Mouse (Mus musculus): ENCODE measurements around the gene Slc25a21. TPM values are rescaled to one million over a fixed set of nuclear protein-coding genes. Genes with fewer than 3 reads are reported as not detected.

Slc25a21 gene
- polyA plus RNA-seq, 1 experiment from 2014 or later: 0.27 TPM

DNA sequence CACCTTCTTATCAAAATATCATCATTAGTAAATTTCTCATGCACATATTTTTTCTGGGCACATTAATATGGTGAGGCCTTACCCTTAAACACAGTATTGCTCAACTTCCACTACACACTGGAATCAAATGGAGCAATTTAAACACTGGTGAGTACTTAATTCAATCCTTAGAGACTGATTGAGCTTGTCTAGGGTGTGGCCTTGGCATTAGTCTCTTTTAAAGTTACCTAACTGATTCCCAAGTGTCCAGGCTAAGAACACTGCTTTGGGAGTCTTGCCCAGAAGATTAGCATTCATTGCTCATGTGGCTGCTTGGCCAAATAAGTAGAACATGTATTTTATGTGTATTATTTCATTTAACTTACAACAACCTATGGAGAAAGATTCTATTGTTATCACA, 18.5 kb downstream of the Slc25a21 start:
- H3K9ac ChIP-seq (replicated peaks): no peak overlapping the region
- peaks cover 15% of the 10 kb centered on the region for H3K4me1 ChIP-seq (replicated peaks)
- H3K27me3 ChIP-seq: no peaks in the 10 kb centered on the region
- no peak overlapping the region for H3K4me3 ChIP-seq (replicated peaks)
- no peak for ATAC-seq
- no peaks in the 10 kb centered on the region for H3K9me3 ChIP-seq
- no peak overlapping the region for H3K27ac ChIP-seq
- no peaks in the 10 kb centered on the region for H3K36me3 ChIP-seq
- H3K4me2 ChIP-seq (replicated peaks): no peak overlapping the region

DNA sequence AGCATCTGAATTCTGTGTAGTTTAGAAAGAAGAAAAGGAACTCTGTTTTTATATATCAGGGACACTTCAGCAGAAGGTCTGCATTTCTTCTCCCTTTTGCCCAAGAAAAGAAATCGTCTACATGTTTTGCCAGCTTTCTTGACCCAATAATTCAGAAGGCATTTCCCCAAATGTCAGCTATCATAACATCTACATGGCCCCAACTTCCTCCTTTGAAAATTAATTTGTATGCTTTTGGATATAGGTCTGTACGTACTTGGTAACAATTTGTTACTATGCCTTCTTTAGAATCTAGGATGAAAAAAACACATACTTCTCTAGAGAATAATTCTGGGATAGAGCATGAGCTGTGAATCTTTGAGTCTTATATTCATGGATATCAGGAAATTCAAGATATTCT, 34.0 kb downstream of the Slc25a21 start:
- Histone ChIP-seq H3K27ac (no peak overlapping the region), H3K9me3 (no peaks in the 10 kb centered on the region), H3K4me3 (replicated peaks) (no peak overlapping the region), H3K4me2 (replicated peaks) (no peak overlapping the region), H3K27me3 (no peaks in the 10 kb centered on the region), H3K4me1 (replicated peaks) (no peaks in the 10 kb centered on the region), H3K36me3 (no peaks in the 10 kb centered on the region), H3K9ac (replicated peaks) (no peak overlapping the region)
- no peak for ATAC-seq
- WGBS: 92% methylated on average over 2 of the region's 2 CpGs

DNA sequence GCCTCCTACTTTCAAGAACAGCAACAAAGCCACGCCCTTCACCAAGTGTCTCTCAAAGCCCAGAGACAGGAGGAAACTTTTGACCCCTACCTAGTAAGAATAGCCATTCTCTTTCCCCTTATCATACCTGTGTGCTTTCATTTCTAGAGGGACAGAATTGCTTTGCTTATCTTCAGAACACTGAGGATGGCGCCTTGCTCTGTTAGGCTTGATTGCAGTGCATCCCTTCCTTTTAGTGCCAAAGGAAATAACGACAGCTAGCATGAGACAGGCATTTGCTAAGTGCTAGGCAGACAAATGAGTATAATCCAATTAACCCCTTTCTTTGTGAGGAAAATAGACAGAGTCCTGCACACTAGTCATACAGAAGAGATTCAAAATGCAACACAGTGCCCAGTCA, 34.4 kb downstream of the Slc25a21 start:
- Histone ChIP-seq H3K9ac (replicated peaks) (no peak overlapping the region), H3K4me1 (replicated peaks) (no peaks in the 10 kb centered on the region), H3K4me2 (replicated peaks) (no peak overlapping the region), H3K27ac (no peak overlapping the region), H3K9me3 (no peaks in the 10 kb centered on the region), H3K4me3 (replicated peaks) (no peak overlapping the region), H3K27me3 (no peaks in the 10 kb centered on the region), H3K36me3 (no peaks in the 10 kb centered on the region)
- WGBS: 71% methylated on average over 3 of the region's 3 CpGs
- ATAC-seq: no peak

DNA sequence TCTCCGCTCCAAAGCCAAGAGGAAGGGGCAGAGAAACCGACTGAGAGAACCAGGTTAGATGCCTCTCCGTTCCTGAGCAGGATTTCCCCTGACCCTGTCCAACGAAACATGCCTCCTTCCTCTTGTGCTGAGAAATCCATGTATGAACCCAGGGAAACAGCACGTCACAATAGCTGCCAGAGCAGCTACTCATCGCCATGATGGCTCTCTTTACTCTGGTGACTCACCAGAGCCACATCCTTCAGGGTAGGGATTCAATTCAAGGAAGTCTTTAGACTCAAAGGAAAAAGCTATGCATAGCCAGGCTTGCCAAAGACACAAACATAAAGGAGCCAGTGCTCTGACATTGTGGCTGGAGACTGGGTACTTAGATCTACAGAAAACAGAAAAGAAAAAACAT, 37.4 kb downstream of the Slc25a21 start:
- H3K4me2 ChIP-seq (replicated peaks): no peak overlapping the region
- H3K9ac ChIP-seq (replicated peaks): no peak overlapping the region
- ATAC-seq: no peak
- no peaks in the 10 kb centered on the region for H3K9me3 ChIP-seq
- WGBS: 89% methylated on average over 6 of the region's 6 CpGs
- no peaks in the 10 kb centered on the region for H3K27me3 ChIP-seq
- H3K27ac ChIP-seq: no peak overlapping the region
- H3K4me1 ChIP-seq (replicated peaks): no peaks in the 10 kb centered on the region
- no peaks in the 10 kb centered on the region for H3K36me3 ChIP-seq
- no peak overlapping the region for H3K4me3 ChIP-seq (replicated peaks)

DNA sequence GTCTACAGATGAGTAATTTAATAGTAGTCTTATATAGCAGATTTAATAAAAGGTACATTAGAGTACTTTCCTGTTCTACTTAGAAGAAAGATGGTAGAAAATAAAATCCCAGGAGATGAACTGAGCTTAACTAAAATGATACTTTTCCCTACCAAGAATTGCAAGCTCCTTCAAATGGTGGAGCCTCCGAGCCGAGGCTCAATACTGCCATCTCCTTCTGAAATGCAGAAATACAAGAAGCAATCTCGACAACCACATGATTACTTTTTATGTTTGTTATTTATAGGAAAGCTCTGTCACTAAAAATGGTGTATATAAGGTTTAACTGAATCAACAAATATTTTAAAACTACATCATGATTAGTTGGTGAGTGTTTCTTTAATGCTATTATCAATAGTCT, 39.0 kb downstream of the Slc25a21 start:
- no peak overlapping the region for H3K27ac ChIP-seq
- H3K36me3 ChIP-seq: no peaks in the 10 kb centered on the region
- H3K9ac ChIP-seq (replicated peaks): no peak overlapping the region
- WGBS: 76% methylated on average over 3 of the region's 3 CpGs
- no peaks in the 10 kb centered on the region for H3K9me3 ChIP-seq
- ATAC-seq: no peak
- no peak overlapping the region for H3K4me2 ChIP-seq (replicated peaks)
- no peak overlapping the region for H3K4me3 ChIP-seq (replicated peaks)
- no peaks in the 10 kb centered on the region for H3K4me1 ChIP-seq (replicated peaks)
- no peaks in the 10 kb centered on the region for H3K27me3 ChIP-seq

DNA sequence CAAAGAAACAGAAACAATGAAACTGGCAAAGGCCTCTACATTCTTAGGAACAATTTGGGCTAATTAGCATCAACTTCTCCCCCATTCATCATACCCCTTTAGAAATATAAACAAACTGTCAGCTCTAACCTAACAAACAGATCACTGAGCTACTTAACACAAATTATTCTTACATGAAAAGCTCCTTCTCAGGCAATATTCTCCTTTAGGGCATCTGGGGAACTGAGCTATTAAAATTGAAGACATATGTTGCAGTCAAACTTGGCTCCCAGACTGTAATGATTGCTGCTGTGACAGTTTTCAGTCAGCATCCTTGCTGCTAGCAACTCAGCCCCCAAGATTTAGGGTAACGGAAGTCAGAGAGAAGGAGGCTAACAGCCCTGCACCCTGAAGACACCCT, 58.3 kb downstream of the Slc25a21 start:
- H3K4me3 ChIP-seq (replicated peaks): no peak overlapping the region
- 81% methylated on average over 1 of the region's 1 CpGs for WGBS
- no peak overlapping the region for H3K4me2 ChIP-seq (replicated peaks)
- H3K9me3 ChIP-seq: no peaks in the 10 kb centered on the region
- H3K36me3 ChIP-seq: no peaks in the 10 kb centered on the region
- no peak overlapping the region for H3K9ac ChIP-seq (replicated peaks)
- ATAC-seq: no peak
- H3K27ac ChIP-seq: no peak overlapping the region
- no peaks in the 10 kb centered on the region for H3K4me1 ChIP-seq (replicated peaks)
- H3K27me3 ChIP-seq: no peaks in the 10 kb centered on the region

DNA sequence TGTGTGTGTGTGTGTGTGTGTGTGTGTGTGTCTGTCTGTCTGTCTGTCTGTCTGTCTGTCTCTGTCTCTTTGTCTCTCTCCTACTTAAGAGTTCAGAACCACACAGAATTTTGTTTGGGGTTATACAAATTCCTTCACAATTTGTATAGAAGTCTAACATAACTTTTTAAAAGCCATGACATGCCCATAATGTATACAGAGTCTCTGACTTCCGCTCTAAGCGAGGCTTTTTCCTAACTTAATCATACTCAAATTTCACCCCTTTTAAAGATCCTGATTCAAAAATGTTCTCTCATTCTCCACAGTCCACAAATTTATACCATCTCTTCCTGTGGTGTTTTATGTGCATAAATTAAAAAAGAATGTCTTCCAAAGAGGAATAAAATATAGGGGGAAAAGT, 59.5 kb downstream of the Slc25a21 start:
- H3K9me3 ChIP-seq: no peaks in the 10 kb centered on the region
- no peaks in the 10 kb centered on the region for H3K4me1 ChIP-seq (replicated peaks)
- WGBS: 92% methylated on average over 2 of the region's 2 CpGs
- H3K27ac ChIP-seq: no peak overlapping the region
- H3K27me3 ChIP-seq: no peaks in the 10 kb centered on the region
- no peak overlapping the region for H3K4me2 ChIP-seq (replicated peaks)
- no peaks in the 10 kb centered on the region for H3K36me3 ChIP-seq
- ATAC-seq: no peak
- H3K4me3 ChIP-seq (replicated peaks): no peak overlapping the region
- no peak overlapping the region for H3K9ac ChIP-seq (replicated peaks)

DNA sequence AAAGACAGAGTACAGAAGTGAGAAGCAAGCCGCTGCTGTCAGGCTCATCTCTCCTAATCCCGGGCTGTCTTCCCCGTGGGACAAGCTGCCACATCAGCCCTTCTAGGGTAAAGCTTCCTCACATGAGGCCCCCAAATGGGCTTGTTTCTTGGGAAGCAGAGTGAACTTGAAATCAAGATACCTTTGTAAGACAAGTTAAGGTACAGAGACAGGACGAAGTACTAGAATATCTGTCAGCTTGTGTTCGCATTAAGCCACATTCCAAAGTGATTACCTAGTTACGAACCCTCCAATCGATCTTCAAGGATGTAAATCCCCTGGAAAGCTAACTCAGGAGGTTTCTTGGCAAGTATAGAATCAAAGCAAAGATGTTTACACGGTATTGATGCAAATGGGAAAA, 78.7 kb downstream of the Slc25a21 start:
- 16% methylated on average over 8 of the region's 8 CpGs for WGBS
- Histone ChIP-seq H3K27me3 (no peaks in the 10 kb centered on the region), H3K36me3 (no peaks in the 10 kb centered on the region), H3K9ac (replicated peaks) (no peak overlapping the region), H3K4me1 (replicated peaks) (0 out of 2 replicates have a peak, but pooled peaks cover 4% of the 10 kb centered on the region), H3K27ac (no peak overlapping the region), H3K9me3 (no peaks in the 10 kb centered on the region), H3K4me2 (replicated peaks) (no peak overlapping the region), H3K4me3 (replicated peaks) (no peak overlapping the region)
- no peak for ATAC-seq

DNA sequence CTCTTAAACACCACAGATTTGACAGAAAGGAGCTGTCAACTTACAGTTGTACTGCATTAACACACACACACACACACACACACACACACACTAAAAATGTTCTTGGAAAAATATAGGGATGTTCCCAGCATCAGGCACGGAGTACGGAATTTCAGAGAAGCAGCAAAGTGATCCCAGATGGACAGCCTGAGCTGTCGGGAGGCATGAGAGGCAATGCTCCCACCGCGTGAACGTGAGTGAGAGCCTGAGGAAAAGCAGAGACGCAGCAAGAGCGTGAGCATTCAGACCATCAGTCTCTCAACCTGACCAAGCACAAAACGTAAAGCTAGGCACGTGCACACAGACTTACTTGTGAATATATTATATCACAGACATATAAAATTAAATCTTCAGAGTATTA, 81.8 kb downstream of the Slc25a21 start:
- Histone ChIP-seq H3K4me1 (replicated peaks) (0 out of 2 replicates have a peak, but pooled peaks cover 4% of the 10 kb centered on the region), H3K4me2 (replicated peaks) (no peak overlapping the region), H3K4me3 (replicated peaks) (no peak overlapping the region), H3K27me3 (no peaks in the 10 kb centered on the region), H3K36me3 (no peaks in the 10 kb centered on the region), H3K9ac (replicated peaks) (no peak overlapping the region), H3K27ac (no peak overlapping the region), H3K9me3 (no peaks in the 10 kb centered on the region)
- 84% methylated on average over 10 of the region's 10 CpGs for WGBS
- ATAC-seq: no peak

DNA sequence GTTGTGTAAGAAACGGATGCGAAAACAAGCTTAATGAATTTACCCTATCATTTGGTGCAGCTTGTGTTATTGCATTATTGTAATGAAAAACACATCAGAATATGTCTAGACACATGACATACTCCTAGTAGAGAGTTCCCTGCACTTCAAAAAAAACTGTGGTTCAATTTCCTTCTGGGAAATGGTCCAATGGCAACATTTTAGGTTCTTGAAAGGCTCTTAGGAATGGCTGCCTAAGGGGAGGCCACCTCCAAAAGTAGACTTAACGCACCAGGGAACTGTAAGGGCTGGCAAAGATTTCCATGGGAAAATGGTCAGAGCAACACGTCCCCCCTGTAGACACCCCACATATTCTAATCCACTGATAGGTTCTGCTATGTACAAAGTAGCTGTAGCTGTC, 87.9 kb downstream of the Slc25a21 start:
- WGBS: 91% methylated on average over 4 of the region's 4 CpGs
- Histone ChIP-seq H3K4me1 (replicated peaks) (no peaks in the 10 kb centered on the region), H3K27me3 (no peaks in the 10 kb centered on the region), H3K4me2 (replicated peaks) (no peak overlapping the region), H3K9ac (replicated peaks) (no peak overlapping the region), H3K27ac (no peak overlapping the region), H3K36me3 (no peaks in the 10 kb centered on the region), H3K9me3 (no peaks in the 10 kb centered on the region), H3K4me3 (replicated peaks) (no peak overlapping the region)
- no peak for ATAC-seq

DNA sequence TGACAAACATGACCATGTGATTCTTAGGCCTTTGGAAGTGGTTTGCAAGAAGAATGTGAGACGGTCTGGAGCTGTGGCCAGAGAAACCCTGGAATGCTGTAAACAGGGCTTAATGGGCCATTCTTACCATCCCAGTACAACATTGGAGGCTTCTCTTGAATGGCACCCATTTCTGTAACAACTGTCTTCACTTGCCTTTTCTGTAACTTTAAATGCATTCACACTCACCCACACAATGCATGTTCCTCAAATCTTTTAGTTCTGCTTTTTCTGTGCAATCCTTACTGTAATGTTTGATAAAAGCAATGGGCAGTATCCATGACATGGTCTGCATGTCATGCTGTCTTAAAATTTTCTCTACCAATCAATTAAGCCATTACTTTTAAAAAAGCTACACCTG, 95.0 kb downstream of the Slc25a21 start:
- Histone ChIP-seq H3K4me3 (replicated peaks) (no peak overlapping the region), H3K4me1 (replicated peaks) (no peaks in the 10 kb centered on the region), H3K4me2 (replicated peaks) (no peak overlapping the region), H3K27me3 (no peaks in the 10 kb centered on the region), H3K36me3 (no peaks in the 10 kb centered on the region), H3K9ac (replicated peaks) (no peak overlapping the region), H3K9me3 (no peaks in the 10 kb centered on the region), H3K27ac (no peak overlapping the region)
- ATAC-seq: no peak
- 82% methylated on average over 1 of the region's 1 CpGs for WGBS

DNA sequence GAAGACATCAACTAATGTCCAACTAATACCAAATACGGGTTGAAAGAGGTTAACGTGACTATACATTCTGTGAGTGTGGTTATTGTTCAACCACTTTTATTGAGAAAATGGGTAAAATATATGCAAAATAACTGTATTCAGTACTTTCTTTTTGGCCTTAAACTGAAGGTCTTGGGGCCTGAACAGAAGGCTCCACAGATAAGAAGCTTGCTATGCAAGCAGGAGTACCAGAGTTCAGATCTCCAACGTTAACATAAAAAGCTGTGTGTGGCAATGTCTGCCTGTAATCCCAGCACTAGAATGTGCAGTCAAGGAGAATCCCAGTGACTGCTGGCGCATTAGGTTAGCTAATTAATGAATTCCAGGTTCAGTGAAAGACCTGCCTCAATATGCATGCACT, 96.7 kb downstream of the Slc25a21 start:
- H3K36me3 ChIP-seq: no peaks in the 10 kb centered on the region
- H3K4me2 ChIP-seq (replicated peaks): no peak overlapping the region
- no peaks in the 10 kb centered on the region for H3K4me1 ChIP-seq (replicated peaks)
- H3K9me3 ChIP-seq: no peaks in the 10 kb centered on the region
- no peaks in the 10 kb centered on the region for H3K27me3 ChIP-seq
- no peak overlapping the region for H3K4me3 ChIP-seq (replicated peaks)
- 85% methylated on average over 4 of the region's 4 CpGs for WGBS
- no peak overlapping the region for H3K9ac ChIP-seq (replicated peaks)
- H3K27ac ChIP-seq: no peak overlapping the region
- ATAC-seq: no peak

DNA sequence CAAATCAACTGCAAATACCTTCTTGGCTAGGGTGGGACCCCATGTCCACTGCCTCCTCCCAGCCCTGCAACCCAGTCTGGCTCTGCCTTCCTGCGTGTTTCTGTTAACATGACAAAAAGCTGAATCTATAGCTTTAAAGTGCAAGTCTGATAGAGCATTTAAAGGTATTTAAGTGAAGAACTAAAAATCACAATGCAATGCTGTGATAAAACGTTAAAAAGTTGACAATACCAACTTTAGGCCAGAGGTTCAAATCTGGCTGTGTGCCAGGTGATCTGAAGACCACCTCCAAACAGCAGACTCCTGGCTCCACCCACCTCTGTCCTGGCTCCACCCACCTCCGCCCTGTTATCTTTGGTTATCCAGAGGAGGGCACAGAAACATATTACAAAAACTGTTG, 98.2 kb downstream of the Slc25a21 start:
- Histone ChIP-seq H3K36me3 (no peaks in the 10 kb centered on the region), H3K4me3 (replicated peaks) (no peak overlapping the region), H3K27ac (no peak overlapping the region), H3K4me2 (replicated peaks) (no peak overlapping the region), H3K9ac (replicated peaks) (no peak overlapping the region), H3K27me3 (no peaks in the 10 kb centered on the region), H3K4me1 (replicated peaks) (no peaks in the 10 kb centered on the region), H3K9me3 (no peaks in the 10 kb centered on the region)
- ATAC-seq: no peak
- WGBS: 72% methylated on average over 3 of the region's 3 CpGs
